Mouse (Mus musculus) myocyte (in vitro differentiated cells): ENCODE measurements around the gene Vti1a.

Experiments used
- CEBPB ChIP-seq: IDR thresholded peaks from 2 replicates; pipeline ENCODE4 v1.6.1; 2011; ENCODE audit warnings: mild to moderate bottlenecking, moderate library complexity; ENCODE audit not compliant: poor library complexity, insufficient read depth, severe bottlenecking
- E2F4 ChIP-seq: IDR thresholded peaks from one replicate; pipeline ENCODE4 v1.6.1; 2011; ENCODE audit warnings: mild to moderate bottlenecking, control low read depth, moderate library complexity; ENCODE audit not compliant: insufficient read depth
- MAX ChIP-seq: IDR thresholded peaks from one replicate; pipeline ENCODE4 v1.6.1; 2011; ENCODE audit warnings: low read depth, mild to moderate bottlenecking, control low read depth
- MYOG ChIP-seq, 3 experiments: IDR thresholded peaks; one replicate each; pipeline ENCODE4 v1.6.1; 2011; ENCODE audit warnings: control low read depth in 2 of 3, low read depth in 2 of 3, mild to moderate bottlenecking in 2 of 3; ENCODE audit not compliant: insufficient read length in 2 of 3, control insufficient read depth in 1 of 3, insufficient read depth in 1 of 3
- POLR2A ChIP-seq: IDR thresholded peaks from one replicate; pipeline ENCODE4 v1.6.1; 2011; ENCODE audit warnings: low read depth, mild to moderate bottlenecking, control low read depth, moderate library complexity; ENCODE audit not compliant: insufficient read length
- POLR2AphosphoS2 ChIP-seq: IDR thresholded peaks from one replicate; pipeline ENCODE4 v1.6.1; 2011; ENCODE audit warnings: low read depth, control low read depth; ENCODE audit not compliant: insufficient read length
- SRF ChIP-seq: IDR thresholded peaks from one replicate; pipeline ENCODE4 v1.6.1; 2011; ENCODE audit warnings: low read depth; ENCODE audit not compliant: control insufficient read depth, insufficient read length
- TCF12 ChIP-seq: IDR thresholded peaks from one replicate; pipeline ENCODE4 v1.6.1; 2011; ENCODE audit warnings: mild to moderate bottlenecking, control low read depth; ENCODE audit not compliant: poor library complexity, insufficient read depth, severe bottlenecking
- USF1 ChIP-seq: IDR thresholded peaks from one replicate; pipeline ENCODE4 v1.6.1; 2011; ENCODE audit warnings: low read depth, mild to moderate bottlenecking, control low read depth, moderate library complexity

- no peak for TF ChIP-seq POLR2A
- TF ChIP-seq MAX: no peak
- no peak for TF ChIP-seq POLR2AphosphoS2
- TF ChIP-seq SRF: no peak
- TF ChIP-seq MYOG (IDR thresholded peaks at IDR 0.05; ENCODE audit: control insufficient read depth in 1 of 3, insufficient read depth in 1 of 3, insufficient read length in 2 of 3, low read depth in 2 of 3): no peak
- TF ChIP-seq E2F4: no peak
- no peak for TF ChIP-seq CEBPB
- TF ChIP-seq USF1: no peak
- no peak for TF ChIP-seq TCF12
Observed at GRCm38 (mm10) chr19:55532681-55533080, 216.6 kb downstream of the Vti1a start.
